Mouse (Mus musculus) forebrain, postnatal 0 days (tissue): ENCODE results near the gene Cldn9. TPM values are rescaled to one million over a fixed set of nuclear protein-coding genes. Genes with fewer than 3 reads are reported as not detected.
A peak's percentile ranks its signal among the peaks of the same experiment; 100 is the strongest.

ENCODE experiments used
- ATAC-seq: fragments of 200-750 bp; cut with Nextera tagmentation; 2 replicates; pipeline ENCODE4 v1.8.0; 2017; ENCODE audit warnings: mild to moderate bottlenecking, moderate library complexity
- DNase-seq: peaks from one replicate; pipeline ENCODE4 v3.0.0-alpha.2; 2015
- H3K27ac ChIP-seq: fragments of 300-500 bp; sonication (generic); 2 replicates; pipeline ENCODE4 v1.5.1; 2014; ENCODE audit warnings: low read depth, mild to moderate bottlenecking, antibody characterized with exemption, low read length, moderate library complexity, mixed read lengths
- H3K27me3 ChIP-seq: fragments of 300-500 bp; sonication (generic); 2 replicates; pipeline ENCODE4 v1.6.1; 2014; ENCODE audit warnings: mild to moderate bottlenecking, low read length, mixed read lengths; ENCODE audit not compliant: insufficient read depth
- H3K36me3 ChIP-seq: fragments of 300-500 bp; sonication (generic); 2 replicates; pipeline ENCODE4 v1.6.1; 2014; ENCODE audit warnings: mild to moderate bottlenecking, moderate library complexity; ENCODE audit not compliant: insufficient read depth
- H3K4me1 ChIP-seq: fragments of 300-500 bp; sonication (generic); 2 replicates; pipeline ENCODE4 v1.6.1; 2014; ENCODE audit warnings: antibody characterized with exemption; ENCODE audit not compliant: insufficient read depth
- H3K4me2 ChIP-seq: fragments of 300-500 bp; sonication (generic); 2 replicates; pipeline ENCODE4 v1.6.1; 2014; ENCODE audit warnings: low read depth, mild to moderate bottlenecking, moderate library complexity
- H3K4me3 ChIP-seq: fragments of 300-500 bp; sonication (generic); 2 replicates; pipeline ENCODE4 v1.5.1; 2014; ENCODE audit warnings: low read depth, low read length, mixed read lengths
- H3K9ac ChIP-seq: fragments of 300-500 bp; sonication (generic); 2 replicates; pipeline ENCODE4 v1.6.1; 2014; ENCODE audit warnings: mild to moderate bottlenecking
- H3K9me3 ChIP-seq: fragments of 300-500 bp; sonication (generic); 2 replicates; pipeline ENCODE4 v1.6.1; 2016; ENCODE audit warnings: low read length
- CTCF ChIP-seq: sonication (generic); IDR thresholded peaks from 2 replicates; pipeline ENCODE4 v1.5.1; 2016; ENCODE audit warnings: antibody characterized with exemption, control low read depth, low read depth
- WGBS: fragments of 180-500 bp; shearing (Covaris S2); extraction: QIAGEN DNeasy Blood & Tissue Kit; methylation state at CpG from one replicate; pipeline ENCODE4 v1.1.7; 2014; 5-methylcytosine and 5-hydroxymethylcytosine counted together
- polyA plus RNA-seq: library from polyadenylated mRNA; unstranded; fragments of >200 nt; fragmentation: Nextera tagmentation; extraction: Ambion mirVana; gene quantifications from 2 replicates; pipeline ENCODE4 v1.2.1, GENCODE M21; 2015
- total RNA-seq: library from RNA; depleted of rRNA; stranded (reverse); fragments of >200 nt; gene quantifications from 2 replicates; pipeline ENCODE4 v1.2.3, GENCODE M21; 2014

Gene Cldn9
- total and polyA plus RNA-seq, 2 experiments from 2014 or later = 0.62 TPM; not detected in 1

- Histone ChIP-seq H3K4me2 (no peak overlapping the region), H3K4me3 (no peak overlapping the region), H3K36me3 (no peaks in the 10 kb centered on the region), H3K27ac (no peak overlapping the region), H3K27me3 (peaks cover 30% of the 10 kb centered on the region), H3K9ac (no peak overlapping the region), H3K9me3 (no peaks in the 10 kb centered on the region), H3K4me1 (peaks cover 9% of the 10 kb centered on the region; the same call in 1 of the 2 replicates)
- TF ChIP-seq CTCF = no peak
- DNase-seq (no peak), ATAC-seq (no peak)
- WGBS = 69% methylated on average over 10 of the region's 10 CpGs
Measured at GRCm38 (mm10) chr17:23681086-23681485, 2.7 kb downstream of the Cldn9 start.

- ATAC-seq = no peak
- Histone ChIP-seq H3K4me1 (peaks cover 10% of the 10 kb centered on the region; the same call in 1 of the 2 replicates), H3K9ac (no peak overlapping the region), H3K27me3 (peaks cover 30% of the 10 kb centered on the region), H3K9me3 (no peaks in the 10 kb centered on the region), H3K4me3 (no peak overlapping the region), H3K27ac (no peak overlapping the region), H3K4me2 (no peak overlapping the region), H3K36me3 (no peaks in the 10 kb centered on the region)
- DNase-seq = no peak
- 87% methylated on average over 9 of the region's 9 CpGs for WGBS
- TF ChIP-seq CTCF = no peak
Measured at GRCm38 (mm10) chr17:23680336-23680735, 3.5 kb downstream of the Cldn9 start.

- Histone ChIP-seq H3K9ac (no peak within 1 kb of the TSS), H3K27ac (no peak within 1 kb of the TSS), H3K4me3 (0 out of 2 replicates have a peak within 1 kb of the TSS, but pooled peaks have one; percentile 5), H3K27me3 (peaks cover 30% of the 10 kb centered on the region), H3K9me3 (no peaks in the 10 kb centered on the region), H3K4me1 (peaks cover 17% of the 10 kb centered on the region; the same call in 1 of the 2 replicates), H3K36me3 (no peaks in the 10 kb centered on the region), H3K4me2 (0 out of 2 replicates have a peak within 1 kb of the TSS, but pooled peaks have one; percentile 24)
- no peak for TF ChIP-seq CTCF
- WGBS = 4% methylated on average over 38 of the region's 38 CpGs
- DNase-seq = no peak
- ATAC-seq = no peak
Measured at GRCm38 (mm10) chr17:23679127-23679835, 4.5 kb downstream of the Cldn9 start, which contains the start of gene Cldn6. Gene Cldn6, plus strand, starts transcription at chr17:23679249.

- no peaks in the 10 kb centered on the region for H3K36me3 ChIP-seq
- 1% methylated on average over 34 of the region's 34 CpGs for WGBS
- H3K9ac ChIP-seq = peak within 1 kb of the TSS; percentile 23; the same call in 1 of the 2 replicates
- H3K4me2 ChIP-seq = peak within 1 kb of the TSS; percentile 70
- ATAC-seq (peak; percentile 21; the same call in 1 of the 2 replicates), DNase-seq (peak; percentile 80)
- TF ChIP-seq CTCF = no peak
- H3K27me3 ChIP-seq = peaks cover 30% of the 10 kb centered on the region
- H3K27ac ChIP-seq = no peak within 1 kb of the TSS
- H3K4me3 ChIP-seq = peak within 1 kb of the TSS; percentile 39
- H3K9me3 ChIP-seq = no peaks in the 10 kb centered on the region
- H3K4me1 ChIP-seq = peaks cover 18% of the 10 kb centered on the region; the same call in 1 of the 2 replicates
Measured at GRCm38 (mm10) chr17:23677236-23677679, 6.6 kb downstream of the Cldn9 start, which contains the start of gene Tnfrsf12a. Gene Tnfrsf12a, minus strand, starts transcription at chr17:23677468.

GRCm38 (mm10) chr17:23676473-23677031 lies 7.3 kb downstream of the Cldn9 start:
- DNase-seq = no peak
- Histone ChIP-seq H3K27ac (no peak overlapping the region), H3K4me1 (peaks cover 18% of the 10 kb centered on the region; the same call in 1 of the 2 replicates), H3K36me3 (no peaks in the 10 kb centered on the region), H3K27me3 (peaks cover 30% of the 10 kb centered on the region), H3K4me2 (peak overlapping the region; percentile 70), H3K4me3 (peak overlapping the region; percentile 39), H3K9ac (peak overlapping the region; percentile 23; the same call in 1 of the 2 replicates), H3K9me3 (no peaks in the 10 kb centered on the region)
- no peak for TF ChIP-seq CTCF
- ATAC-seq = no peak
- WGBS = under 1% methylated on average over 37 of the region's 37 CpGs

- H3K27ac ChIP-seq = no peak overlapping the region
- H3K4me2 ChIP-seq = peak overlapping the region; percentile 70
- H3K9ac ChIP-seq = no peak overlapping the region
- ATAC-seq (no peak), DNase-seq (no peak)
- peaks cover 18% of the 10 kb centered on the region; the same call in 1 of the 2 replicates for H3K4me1 ChIP-seq
- no peaks in the 10 kb centered on the region for H3K36me3 ChIP-seq
- peaks cover 24% of the 10 kb centered on the region for H3K27me3 ChIP-seq
- 14% methylated on average over 15 of the region's 15 CpGs for WGBS
- H3K9me3 ChIP-seq = no peaks in the 10 kb centered on the region
- TF ChIP-seq CTCF = no peak
- H3K4me3 ChIP-seq = no peak overlapping the region
Measured at GRCm38 (mm10) chr17:23675564-23676281, 8.1 kb downstream of the Cldn9 start.
